Mouse (Mus musculus) liver, adult 10 weeks (tissue): ENCODE measurements around the gene Higd1b. TPM values are rescaled to one million over a fixed set of nuclear protein-coding genes. Genes with fewer than 3 reads are reported as not detected.

ENCODE experiments used
- polyA plus RNA-seq: library from polyadenylated mRNA; stranded (reverse); fragments of 350-450 nt; fragmentation: Illumina TruSeq; extraction: RNeasy Lipid Tissue Mini Kit (QIAGEN cat#74804); gene quantifications from one replicate; pipeline ENCODE4 v1.2.3, GENCODE M21; 2014; ENCODE audit warnings: low read depth, low replicate concordance

The Higd1b gene
- not detected for polyA plus RNA-seq

DNA sequence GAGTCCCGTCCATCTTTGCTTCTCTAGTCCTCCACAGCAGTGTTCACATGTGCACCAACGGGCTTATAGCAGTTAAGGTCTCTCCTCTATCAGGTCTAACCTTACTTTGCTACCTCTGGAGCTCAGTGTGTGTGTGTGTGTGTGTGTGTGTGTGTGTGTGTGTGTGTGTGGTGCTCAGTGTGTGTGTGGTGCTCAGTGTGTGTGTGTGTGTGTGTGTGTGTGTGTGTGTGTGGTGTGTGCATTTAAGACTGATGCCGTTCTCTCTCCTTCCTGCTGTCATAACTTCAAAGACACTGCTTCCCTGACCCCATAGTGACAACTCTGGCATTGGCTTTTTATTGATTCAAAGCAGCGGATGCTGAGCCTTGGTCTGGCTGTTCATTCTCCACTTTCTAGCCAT is at the start of gene Higd1b:
Higd1b (plus strand) TSS at position 301 of the 400 bp plus-strand sequence.

DNA sequence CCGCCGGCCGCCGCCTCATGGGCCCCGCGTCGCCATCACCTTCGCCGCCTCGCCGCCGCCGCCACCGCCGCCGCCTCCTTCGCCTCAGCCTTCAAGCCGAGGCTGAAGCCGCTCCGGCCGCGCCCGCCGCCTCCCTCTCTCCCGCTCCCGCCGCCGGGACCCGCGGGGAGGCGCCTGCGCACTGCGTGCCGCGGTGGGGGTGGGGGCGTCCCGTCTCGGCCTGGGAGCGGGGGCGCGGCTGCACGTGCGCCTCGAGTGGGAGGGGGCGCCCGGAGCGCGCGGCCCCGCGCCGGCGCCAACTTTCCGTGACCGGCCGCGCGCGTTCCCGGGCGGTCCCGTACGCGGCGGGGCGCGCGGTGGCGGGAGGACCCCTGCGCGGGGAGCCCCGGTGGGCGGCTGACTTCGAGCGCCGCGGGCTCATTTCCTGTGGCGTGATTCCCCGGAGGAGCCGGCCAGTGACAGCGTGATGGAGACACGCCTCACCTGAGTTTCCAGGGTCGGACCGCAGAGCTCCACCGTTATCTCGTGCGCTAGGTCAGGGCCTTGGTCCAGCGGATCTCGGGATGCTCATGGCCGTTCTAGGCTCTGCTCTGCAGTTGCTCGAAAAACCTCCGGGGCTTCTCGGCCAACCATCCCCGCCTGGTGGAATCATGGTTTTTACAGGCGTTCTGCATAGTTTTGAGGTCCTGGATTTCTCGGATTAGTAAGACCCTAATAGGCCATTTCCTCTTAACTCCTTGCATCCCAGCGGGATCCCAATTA is 16.4 kb upstream of the Higd1b start, which contains the start of gene Gjc1:
Gjc1 (minus strand) TSS at position 680 of the 762 bp plus-strand sequence.

DNA sequence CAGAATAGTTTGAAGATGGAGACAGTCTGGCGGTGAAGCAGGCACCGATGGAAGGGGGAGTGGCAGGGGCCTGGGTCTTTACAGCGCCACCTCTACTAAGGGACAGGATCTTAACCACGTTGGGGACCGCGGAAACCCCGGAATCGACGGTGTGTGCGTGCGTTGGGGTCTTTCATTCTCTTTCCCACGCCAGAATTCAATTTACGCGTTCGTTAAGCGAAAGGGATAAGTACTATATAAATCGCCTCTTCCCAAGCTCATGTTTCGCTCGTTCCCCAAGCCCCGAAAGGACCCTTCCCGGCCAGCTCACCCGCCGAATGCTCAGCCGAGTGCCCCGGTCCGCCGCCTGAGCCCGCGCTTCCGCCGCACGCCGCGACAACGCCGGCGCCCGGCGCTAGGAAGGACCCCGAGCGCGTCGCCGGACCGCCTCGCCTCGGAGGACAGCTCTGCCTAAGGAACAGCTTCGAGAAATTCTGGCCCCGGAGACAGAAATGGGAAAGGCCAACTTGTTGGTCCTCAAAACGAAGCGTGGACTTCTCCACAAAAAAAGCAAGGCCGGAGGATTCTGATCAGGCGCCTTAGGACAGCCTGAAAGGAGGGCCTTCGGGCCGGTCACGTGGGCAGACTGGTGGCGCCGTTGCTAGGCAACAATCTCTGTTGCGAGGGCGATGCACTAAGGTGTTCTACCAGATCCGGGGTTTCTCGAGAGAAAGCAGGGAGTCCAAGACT is 45.1 kb downstream of the Higd1b start, which contains the start of the genes Eftud2 and Ccdc103:
Eftud2 (minus strand) TSS at position 401 of the 729 bp plus-strand sequence.
Ccdc103 (plus strand) TSS at position 620 of the 729 bp plus-strand sequence.

DNA sequence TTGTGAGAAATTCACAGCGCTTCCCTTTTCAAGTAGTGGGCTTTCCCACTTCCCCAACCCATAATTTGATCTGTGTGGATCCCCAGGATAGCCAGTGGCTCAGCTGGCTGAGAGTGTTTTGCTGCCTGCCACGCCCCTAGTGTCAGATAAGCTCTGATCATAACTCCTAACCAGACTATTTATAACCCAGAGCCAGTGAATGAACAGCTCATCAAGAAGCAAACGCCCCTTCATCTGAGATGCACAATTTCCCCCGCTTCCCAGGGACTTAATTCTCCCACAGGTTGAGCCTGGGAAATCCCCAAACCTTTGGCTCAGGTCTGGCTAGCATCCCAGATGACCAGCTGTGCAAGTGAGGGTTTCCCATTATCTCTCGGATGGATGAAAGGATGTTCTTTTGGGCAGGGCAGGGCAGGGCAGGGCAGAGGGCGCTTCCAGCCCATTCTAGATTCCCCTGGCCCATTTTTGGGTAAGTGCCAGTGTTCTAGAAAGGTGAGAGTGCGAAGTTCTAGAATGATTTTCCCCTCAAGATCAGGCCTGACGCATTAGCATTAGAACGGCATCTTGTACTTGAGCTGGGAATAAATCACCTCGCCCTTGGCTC is 49.1 kb downstream of the Higd1b start, which contains the start of gene Fam187a:
Fam187a (plus strand) TSS at position 554 of the 604 bp plus-strand sequence.

Other genes starting within 250 kb of the Higd1b start
- gene Fzd2, start 231.5 kb upstream of the Higd1b start, polyA plus RNA-seq, result not detected
- not detected for gene Meioc, start 172.1 kb upstream of the Higd1b start, polyA plus RNA-seq
- 17.3 TPM for gene Ccdc43, start 138.1 kb upstream of the Higd1b start, polyA plus RNA-seq
- gene Adam11, start 74.4 kb upstream of the Higd1b start, polyA plus RNA-seq, result 0.50 TPM
- gene Gjc1, start 16.1 kb upstream of the Higd1b start, polyA plus RNA-seq, result 0.66 TPM
- 7.8 TPM for gene Eftud2, start 45.1 kb downstream of the Higd1b start, polyA plus RNA-seq
- gene Ccdc103, start 45.4 kb downstream of the Higd1b start, polyA plus RNA-seq, result not detected
- not detected for gene Fam187a, start 49.3 kb downstream of the Higd1b start, polyA plus RNA-seq
- 0.24 TPM for gene Gfap, start 65.1 kb downstream of the Higd1b start, polyA plus RNA-seq
- not detected for gene Kif18b, start 89.3 kb downstream of the Higd1b start, polyA plus RNA-seq
- gene C1ql1, start 110.8 kb downstream of the Higd1b start, polyA plus RNA-seq, result not detected
- 11.1 TPM for gene Nmt1, start 192.3 kb downstream of the Higd1b start, polyA plus RNA-seq
- 20.2 TPM for gene Dcakd, start 192.5 kb downstream of the Higd1b start, polyA plus RNA-seq